Mouse (Mus musculus) embryonic facial prominence, embryonic 12.5 days (tissue): ENCODE measurements at regions not wholly inside any gene's neighbourhood (a gene's known extent, or its start where the extent isn't known, plus 50 kb on each side); places are given as distances from the start of the nearest gene placed in this dataset.
"Not testable (repeated sequence)": the region's sequence is repeated elsewhere in the genome, so short reads cannot be mapped to it uniquely, and the experiment has no call there.

Source experiments
- ATAC-seq: fragments of 200-750 bp; cut with Nextera tagmentation; 2 replicates; pipeline ENCODE4 v1.8.0; 2017; ENCODE audit not compliant: insufficient number of reproducible peaks, insufficient read depth, low FRiP score, low TSS enrichment
- H3K27ac ChIP-seq: fragments of 300-500 bp; sonication (generic); 2 replicates; pipeline ENCODE4 v1.5.1; 2016; ENCODE audit warnings: mild to moderate bottlenecking
- H3K27me3 ChIP-seq: fragments of 300-500 bp; sonication (generic); 2 replicates; pipeline ENCODE4 v1.6.1; 2016; ENCODE audit warnings: mild to moderate bottlenecking, moderate library complexity
- H3K36me3 ChIP-seq: fragments of 300-500 bp; sonication (generic); 2 replicates; pipeline ENCODE4 v1.6.1; 2016; ENCODE audit warnings: mild to moderate bottlenecking
- H3K4me1 ChIP-seq: fragments of 300-500 bp; sonication (generic); 2 replicates; pipeline ENCODE4 v1.6.1; 2016
- H3K4me2 ChIP-seq: fragments of 300-500 bp; sonication (generic); replicated peaks from 2 replicates; pipeline ENCODE4 v1.6.1; 2016; ENCODE audit warnings: mild to moderate bottlenecking, moderate library complexity
- H3K4me3 ChIP-seq: fragments of 300-500 bp; sonication (generic); 2 replicates; pipeline ENCODE4 v1.5.1; 2016; ENCODE audit warnings: mild to moderate bottlenecking
- H3K9ac ChIP-seq: fragments of 300-500 bp; sonication (generic); 2 replicates; pipeline ENCODE4 v1.6.1; 2016; ENCODE audit warnings: mild to moderate bottlenecking, moderate library complexity
- H3K9me3 ChIP-seq: fragments of 300-500 bp; sonication (generic); 2 replicates; pipeline ENCODE4 v1.6.1; 2016; ENCODE audit warnings: mild to moderate bottlenecking, moderate library complexity
- WGBS: fragments of 180-500 bp; shearing (Covaris S2); methylation state at CpG from one replicate; pipeline ENCODE4 v1.1.7; 2016; 5-methylcytosine and 5-hydroxymethylcytosine counted together

DNA sequence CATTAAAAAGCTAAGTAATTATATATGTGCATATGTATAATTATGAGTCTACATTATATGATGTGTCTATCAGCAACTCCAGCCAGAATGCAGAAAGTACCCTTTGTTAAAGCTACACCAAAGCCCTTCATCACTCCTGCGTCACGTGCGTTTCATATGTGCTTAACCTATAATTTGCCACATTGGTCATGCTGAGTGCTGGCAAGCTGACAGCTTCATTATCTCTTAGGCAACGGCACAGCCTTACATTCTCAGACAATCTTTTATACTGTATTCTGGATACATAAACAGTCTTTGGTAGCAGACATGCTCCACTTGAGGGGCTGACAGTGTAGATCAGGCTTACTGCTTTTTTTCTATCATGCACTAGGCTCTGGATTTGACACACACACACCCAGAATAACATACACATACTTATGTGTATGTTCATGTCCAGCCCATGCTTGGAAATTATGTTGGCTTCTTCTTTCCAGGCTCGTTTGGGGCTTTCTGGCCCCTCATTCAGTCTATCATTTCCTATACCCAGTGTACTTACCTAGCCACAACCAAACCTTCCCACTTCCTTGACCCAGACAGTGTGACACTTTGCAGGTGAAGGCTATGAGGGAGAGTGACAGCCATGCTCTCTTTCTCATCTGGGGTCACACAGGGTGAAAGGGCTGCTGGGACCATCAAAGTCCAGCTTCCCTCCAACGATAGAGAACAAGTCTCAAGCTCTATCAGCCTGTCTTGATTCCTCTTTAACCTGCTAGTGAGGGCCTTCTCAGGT lies 692.5 kb upstream of the Intu start:
- Histone ChIP-seq H3K4me2 (no peak overlapping the region), H3K27ac (no peak overlapping the region), H3K36me3 (no peaks in the 10 kb centered on the region), H3K4me1 (0 out of 2 replicates have a peak, but pooled peaks cover 7% of the 10 kb centered on the region), H3K9ac (no peak overlapping the region), H3K27me3 (no peaks in the 10 kb centered on the region), H3K4me3 (no peak overlapping the region), H3K9me3 (no peaks in the 10 kb centered on the region)
- ATAC-seq, result no peak
- 56% methylated on average over 6 of the region's 6 CpGs for WGBS

GRCm38 (mm10) chr3:39840946-39841345 lies 690.1 kb upstream of the Intu start:
- ATAC-seq, result no peak
- H3K4me1 ChIP-seq, result 0 out of 2 replicates have a peak, but pooled peaks cover 7% of the 10 kb centered on the region
- WGBS, result 79% methylated on average over 5 of the region's 5 CpGs

DNA sequence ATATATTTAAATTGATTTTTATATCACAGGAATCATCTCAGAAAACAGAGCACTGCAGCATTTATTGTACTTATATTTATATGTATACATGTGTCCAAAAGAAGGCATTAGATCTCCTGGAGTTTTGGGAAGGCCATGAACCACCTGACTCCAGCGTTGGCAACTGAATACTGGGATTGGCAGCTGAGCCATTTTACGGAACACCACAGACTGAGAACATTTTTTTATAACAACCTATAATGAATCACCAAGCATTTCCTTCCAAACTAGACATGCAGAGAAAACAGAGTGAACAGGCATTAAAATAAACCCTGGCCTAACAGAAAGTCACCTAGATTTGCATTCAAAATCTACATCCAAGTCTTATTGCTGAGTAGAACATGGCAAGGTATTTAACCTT lies 686.0 kb upstream of the Intu start:
- Histone ChIP-seq H3K4me3 (no peak overlapping the region), H3K9ac (no peak overlapping the region), H3K27ac (no peak overlapping the region), H3K36me3 (no peaks in the 10 kb centered on the region), H3K27me3 (no peaks in the 10 kb centered on the region), H3K9me3 (no peaks in the 10 kb centered on the region), H3K4me2 (no peak overlapping the region), H3K4me1 (no peaks in the 10 kb centered on the region)
- ATAC-seq, result no peak
- 81% methylated on average over 2 of the region's 2 CpGs for WGBS

More at GRCm38 (mm10) chr3:39840946-39841345, 690.1 kb upstream of the Intu start:
- Histone ChIP-seq H3K27ac (no peak overlapping the region), H3K27me3 (no peaks in the 10 kb centered on the region), H3K9ac (no peak overlapping the region), H3K4me2 (no peak overlapping the region), H3K9me3 (no peaks in the 10 kb centered on the region), H3K4me3 (no peak overlapping the region), H3K36me3 (no peaks in the 10 kb centered on the region)

GRCm38 (mm10) chr3:39848829-39849228 lies 682.3 kb upstream of the Intu start:
- 64% methylated on average over 6 of the region's 6 CpGs for WGBS
- no peaks in the 10 kb centered on the region for H3K4me1 ChIP-seq
- no peaks in the 10 kb centered on the region for H3K36me3 ChIP-seq
- no peak overlapping the region for H3K4me3 ChIP-seq
- H3K27ac ChIP-seq, result no peak overlapping the region
- no peaks in the 10 kb centered on the region for H3K9me3 ChIP-seq
- H3K4me2 ChIP-seq, result no peak overlapping the region
- ATAC-seq, result no peak
- H3K27me3 ChIP-seq, result no peaks in the 10 kb centered on the region
- H3K9ac ChIP-seq, result no peak overlapping the region

DNA sequence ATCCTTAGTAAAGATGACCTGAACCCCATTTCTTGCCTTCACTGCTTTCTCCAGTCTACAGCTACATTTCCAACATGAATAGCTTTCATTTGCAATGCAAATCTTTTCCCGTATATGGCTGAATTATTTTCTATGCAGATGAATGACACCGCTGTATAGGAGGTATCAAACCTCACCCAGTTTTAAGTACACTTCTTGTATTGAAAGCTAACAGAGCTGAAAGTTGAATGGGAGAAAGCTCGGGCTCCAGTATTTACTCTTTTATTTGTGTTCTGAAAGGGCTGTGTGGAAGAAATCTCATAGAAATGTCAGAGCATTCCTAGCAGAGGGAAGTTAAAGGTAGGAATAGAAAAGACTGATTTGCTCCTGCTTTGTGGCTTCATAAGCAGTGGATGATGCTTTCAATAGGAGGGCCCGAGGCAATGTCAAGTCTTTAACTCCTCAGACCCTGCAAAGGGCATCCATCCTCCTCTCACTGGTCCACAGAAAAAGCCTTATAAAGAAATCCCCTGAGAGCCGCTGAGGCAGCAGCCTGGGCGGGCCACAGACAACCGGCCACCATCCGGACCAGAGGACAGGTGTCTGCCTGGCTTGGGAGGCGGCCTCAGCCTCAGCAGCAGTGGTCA lies 673.8 kb upstream of the Intu start:
- Histone ChIP-seq H3K4me3 (no peak overlapping the region), H3K4me1 (no peaks in the 10 kb centered on the region), H3K36me3 (no peaks in the 10 kb centered on the region), H3K9ac (no peak overlapping the region), H3K4me2 (no peak overlapping the region), H3K27me3 (no peaks in the 10 kb centered on the region), H3K27ac (no peak overlapping the region), H3K9me3 (no peaks in the 10 kb centered on the region)
- 86% methylated on average over 9 of the region's 9 CpGs for WGBS
- ATAC-seq, result no peak

DNA sequence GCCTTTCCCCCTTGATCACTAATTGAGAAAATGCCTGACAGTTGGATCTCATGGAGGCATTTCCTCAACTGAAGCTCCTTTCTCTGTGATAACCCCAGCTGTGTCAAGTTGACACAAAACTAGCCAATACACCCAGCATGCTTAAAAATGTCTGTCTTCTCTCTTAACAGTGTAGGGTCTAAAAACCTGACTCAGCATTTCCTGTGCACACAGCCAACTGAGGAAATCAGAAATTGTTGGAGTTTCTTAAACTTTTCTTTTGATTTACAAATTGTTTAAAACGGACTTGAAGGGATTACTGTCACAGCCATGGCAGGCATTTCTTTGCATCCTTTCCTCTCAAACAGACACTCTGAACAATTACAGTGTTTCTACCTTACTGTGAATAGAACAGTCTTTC lies 655.0 kb upstream of the Intu start:
- not testable (repeated sequence) for H3K4me3 ChIP-seq, H3K4me2 ChIP-seq, H3K9me3 ChIP-seq, H3K4me1 ChIP-seq, H3K27ac ChIP-seq, H3K9ac ChIP-seq, ATAC-seq, H3K36me3 ChIP-seq, H3K27me3 ChIP-seq
- WGBS, result 71% methylated on average over 1 of the region's 1 CpGs

DNA sequence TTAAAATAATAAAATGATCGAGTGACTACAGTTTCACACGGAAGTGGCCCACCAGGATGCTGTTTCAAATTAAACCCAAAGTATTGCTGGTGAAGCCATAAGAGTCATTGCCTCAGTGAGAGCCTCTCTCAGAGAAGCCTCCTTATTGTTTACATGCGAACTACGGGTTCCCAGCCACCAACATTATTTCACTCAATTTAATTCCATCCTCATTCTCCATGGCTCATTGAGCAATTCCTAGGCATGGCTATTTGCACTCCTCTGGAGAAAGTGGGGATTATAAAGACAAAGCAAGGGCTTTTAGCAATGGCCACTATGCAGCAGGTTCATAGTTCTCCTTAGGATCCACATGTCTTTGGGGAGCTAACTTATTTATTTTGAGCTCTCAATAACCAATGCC lies 646.7 kb upstream of the Intu start:
- Histone ChIP-seq H3K9ac (no peak overlapping the region), H3K27me3 (no peaks in the 10 kb centered on the region), H3K4me2 (no peak overlapping the region), H3K4me3 (no peak overlapping the region), H3K4me1 (0 out of 2 replicates have a peak, but pooled peaks cover 4% of the 10 kb centered on the region), H3K9me3 (no peaks in the 10 kb centered on the region), H3K27ac (no peak overlapping the region), H3K36me3 (no peaks in the 10 kb centered on the region)
- no peak for ATAC-seq
- WGBS, result 50% methylated on average over 4 of the region's 4 CpGs

GRCm38 (mm10) chr3:39888376-39888775 lies 642.7 kb upstream of the Intu start:
- WGBS, result 79% methylated on average over 5 of the region's 5 CpGs
- H3K36me3 ChIP-seq, result no peaks in the 10 kb centered on the region
- H3K4me2 ChIP-seq, result no peak overlapping the region
- H3K4me1 ChIP-seq, result 0 out of 2 replicates have a peak, but pooled peaks cover 4% of the 10 kb centered on the region
- no peak overlapping the region for H3K4me3 ChIP-seq
- ATAC-seq, result no peak
- H3K27ac ChIP-seq, result no peak overlapping the region
- no peaks in the 10 kb centered on the region for H3K9me3 ChIP-seq
- no peaks in the 10 kb centered on the region for H3K27me3 ChIP-seq
- no peak overlapping the region for H3K9ac ChIP-seq

DNA sequence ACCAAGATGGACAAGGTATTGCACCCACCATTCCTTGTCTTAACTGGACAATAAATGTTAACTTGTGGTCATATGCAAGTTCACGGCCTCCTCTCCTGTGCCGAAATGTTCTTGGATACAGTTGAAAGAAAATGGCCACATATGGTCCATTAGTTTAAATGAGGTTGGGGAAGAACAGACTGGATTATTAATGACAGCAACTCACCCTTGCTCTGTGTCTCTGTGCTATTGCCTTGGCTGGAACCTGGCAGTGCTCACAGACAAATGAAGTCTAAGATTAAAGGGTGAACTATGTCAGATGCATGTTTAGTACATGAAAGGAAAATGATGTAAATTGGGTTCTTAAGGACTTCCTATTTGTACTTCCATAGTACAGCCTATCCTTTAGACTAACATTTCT lies 641.9 kb upstream of the Intu start:
- no peak overlapping the region for H3K4me2 ChIP-seq
- H3K4me1 ChIP-seq, result 0 out of 2 replicates have a peak, but pooled peaks cover 4% of the 10 kb centered on the region
- H3K9me3 ChIP-seq, result no peaks in the 10 kb centered on the region
- WGBS, result 88% methylated on average over 2 of the region's 2 CpGs
- no peak for ATAC-seq
- H3K27ac ChIP-seq, result no peak overlapping the region
- no peak overlapping the region for H3K4me3 ChIP-seq
- no peaks in the 10 kb centered on the region for H3K27me3 ChIP-seq
- H3K9ac ChIP-seq, result no peak overlapping the region
- no peaks in the 10 kb centered on the region for H3K36me3 ChIP-seq

GRCm38 (mm10) chr3:39898961-39899360 lies 632.1 kb upstream of the Intu start:
- Histone ChIP-seq H3K4me2 (no peak overlapping the region), H3K4me3 (no peak overlapping the region), H3K27me3 (no peaks in the 10 kb centered on the region), H3K9me3 (no peaks in the 10 kb centered on the region), H3K27ac (no peak overlapping the region), H3K4me1 (no peaks in the 10 kb centered on the region), H3K36me3 (no peaks in the 10 kb centered on the region), H3K9ac (no peak overlapping the region)
- WGBS, result 51% methylated on average over 5 of the region's 5 CpGs
- ATAC-seq, result no peak

GRCm38 (mm10) chr3:39900207-39900606 lies 630.9 kb upstream of the Intu start:
- Histone ChIP-seq H3K4me2 (no peak overlapping the region), H3K36me3 (no peaks in the 10 kb centered on the region), H3K4me3 (no peak overlapping the region), H3K27ac (no peak overlapping the region), H3K9ac (no peak overlapping the region), H3K27me3 (no peaks in the 10 kb centered on the region), H3K9me3 (no peaks in the 10 kb centered on the region), H3K4me1 (peaks cover 5% of the 10 kb centered on the region; the same call in 1 of the 2 replicates)
- WGBS, result 56% methylated on average over 2 of the region's 2 CpGs
- ATAC-seq, result no peak

GRCm38 (mm10) chr3:39904377-39904776 lies 626.7 kb upstream of the Intu start:
- H3K4me1 ChIP-seq, result peaks cover 5% of the 10 kb centered on the region; the same call in 1 of the 2 replicates
- ATAC-seq, result no peak
- H3K4me2 ChIP-seq, result no peak overlapping the region
- H3K4me3 ChIP-seq, result no peak overlapping the region
- H3K27ac ChIP-seq, result no peak overlapping the region
- no peaks in the 10 kb centered on the region for H3K36me3 ChIP-seq
- no peaks in the 10 kb centered on the region for H3K9me3 ChIP-seq
- 43% methylated on average over 3 of the region's 3 CpGs for WGBS
- H3K9ac ChIP-seq, result no peak overlapping the region
- H3K27me3 ChIP-seq, result no peaks in the 10 kb centered on the region
